Mouse (Mus musculus): ENCODE data around the gene Olfr765.

Olfr765 gene

GRCm38 (mm10) chr10:129049898-129050297, at the start of gene Olfr765:
TSS of gene Olfr765 (minus strand) at chr10:129049998.

DNA sequence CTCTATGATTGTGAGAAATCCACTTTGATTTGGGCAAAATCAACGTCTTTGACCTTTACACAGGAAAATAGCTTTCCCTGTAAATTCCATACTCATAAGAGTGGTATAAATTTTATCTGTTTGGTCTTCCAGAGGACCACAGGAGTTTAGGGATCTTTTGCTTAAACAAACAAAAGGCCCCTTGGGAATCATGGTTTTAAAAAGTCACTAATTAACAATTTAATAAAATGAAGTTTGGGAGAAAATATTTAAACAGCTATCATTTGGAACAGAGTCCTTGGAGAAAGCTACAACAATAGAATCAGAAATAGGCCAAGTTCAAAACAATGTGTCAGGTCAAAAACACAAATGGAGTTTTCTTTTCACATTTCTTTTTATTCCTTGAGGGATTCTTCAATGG, 49.5 kb upstream of the Olfr765 start, which contains the start of gene Olfr768:
Olfr768 (minus strand) TSS at position 101 of the 400 bp plus-strand sequence.
- WGBS: 78% methylated on average over 1 of the region's 1 CpGs

GRCm38 (mm10) chr10:129082810-129083209, 33.0 kb upstream of the Olfr765 start, which contains the start of gene Olfr767:
TSS of gene Olfr767 (minus strand) at chr10:129082910.

GRCm38 (mm10) chr10:129068877-129069276, 19.1 kb upstream of the Olfr765 start, which contains the start of gene Olfr766-ps1:
TSS of gene Olfr766-ps1 (minus strand) at chr10:129068977.
- WGBS: 50% methylated on average over 2 of the region's 2 CpGs

GRCm38 (mm10) chr10:129039796-129040195, 10.0 kb downstream of the Olfr765 start, which contains the start of gene Olfr764-ps1:
TSS of gene Olfr764-ps1 (minus strand) at chr10:129039896.
- 75% methylated on average over 3 of the region's 3 CpGs for WGBS

- 89% methylated on average over 2 of the region's 2 CpGs for WGBS
These were observed 21.5 kb downstream of the Olfr765 start for GRCm38 (mm10) chr10:129028343-129028742.

DNA sequence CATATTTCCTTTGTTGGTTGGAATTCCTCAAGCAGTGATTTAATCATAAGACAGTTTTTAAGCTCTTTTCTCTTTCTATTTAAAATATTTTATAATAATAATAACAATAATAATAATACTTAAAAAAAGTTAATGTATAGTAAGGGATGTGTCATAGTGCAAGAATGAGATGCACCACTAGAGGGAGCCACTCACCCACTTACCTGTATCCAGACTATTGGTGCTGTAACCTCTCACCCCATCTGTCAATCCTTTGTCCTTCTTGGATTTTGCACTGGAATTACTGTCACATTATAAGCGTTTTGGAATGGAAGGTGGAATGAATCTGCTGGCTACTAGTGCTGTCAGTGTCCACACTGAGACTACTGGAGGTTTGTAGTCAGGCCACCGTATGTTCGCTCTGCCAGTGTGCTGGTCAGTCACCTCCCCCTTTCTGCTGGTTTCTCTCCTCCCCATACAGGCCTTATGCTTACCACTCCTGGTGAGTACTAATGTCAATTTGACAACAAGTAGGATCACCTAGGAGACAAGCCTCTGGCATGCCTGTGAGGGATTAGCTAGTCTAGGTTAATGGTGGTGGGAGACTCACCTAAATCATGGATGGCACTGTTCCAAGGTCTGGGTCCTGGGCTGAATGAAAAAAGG, 23.7 kb downstream of the Olfr765 start:
- WGBS: 62% methylated on average over 3 of the region's 3 CpGs

DNA sequence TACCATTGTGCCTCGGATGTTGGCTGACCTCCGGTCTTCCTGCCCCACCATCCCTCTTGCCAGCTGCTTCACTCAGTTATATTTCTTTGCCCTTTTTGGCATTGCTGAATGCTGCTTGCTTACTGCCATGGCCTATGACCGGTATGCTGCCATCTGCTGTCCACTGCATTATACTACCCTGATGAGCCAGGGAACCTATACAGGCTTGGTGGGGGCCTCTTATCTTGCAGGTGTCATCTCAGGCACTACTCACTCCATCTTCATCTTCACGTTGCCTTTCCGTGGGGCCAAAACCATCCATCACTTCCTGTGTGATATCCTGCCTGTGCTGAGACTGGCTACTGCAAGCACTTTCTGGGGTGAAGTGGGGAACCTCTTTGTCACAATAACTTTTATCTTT, 38.3 kb downstream of the Olfr765 start:
- 72% methylated on average over 2 of the region's 5 CpGs for WGBS

DNA sequence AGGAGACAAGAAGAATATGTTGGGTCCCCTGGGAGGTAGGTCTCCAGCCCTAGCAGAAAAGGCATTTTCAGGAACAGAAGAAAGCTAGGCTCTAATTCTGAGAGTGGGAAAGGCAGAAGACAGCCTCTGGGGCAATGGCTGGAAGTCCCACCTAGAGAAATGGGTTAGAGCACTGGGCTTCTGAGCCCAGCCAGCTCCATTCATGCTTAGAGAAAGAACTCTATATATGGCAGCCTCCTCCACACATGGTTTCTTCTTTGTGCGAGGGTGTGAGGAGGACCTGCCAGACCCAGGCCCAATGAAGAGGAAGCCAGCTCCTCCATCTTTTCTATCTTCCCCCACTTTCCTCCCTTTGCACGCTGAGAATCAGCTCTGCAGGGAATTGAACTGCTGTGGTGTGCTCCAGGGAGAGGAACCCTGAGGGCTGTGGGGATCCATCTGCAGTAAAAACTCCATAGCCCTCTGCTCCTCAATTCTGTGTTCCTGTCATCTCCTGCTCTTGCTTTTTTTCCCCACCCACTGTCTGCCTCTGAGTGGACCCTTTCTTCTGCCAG, 39.4 kb downstream of the Olfr765 start, which contains the start of gene Olfr763:
Olfr763 (plus strand) TSS at position 504 of the 554 bp plus-strand sequence.
- WGBS: 49% methylated on average over 2 of the region's 2 CpGs

GRCm38 (mm10) chr10:129004032-129004920, 45.5 kb downstream of the Olfr765 start:
- 77% methylated on average over 14 of the region's 14 CpGs for WGBS

DNA sequence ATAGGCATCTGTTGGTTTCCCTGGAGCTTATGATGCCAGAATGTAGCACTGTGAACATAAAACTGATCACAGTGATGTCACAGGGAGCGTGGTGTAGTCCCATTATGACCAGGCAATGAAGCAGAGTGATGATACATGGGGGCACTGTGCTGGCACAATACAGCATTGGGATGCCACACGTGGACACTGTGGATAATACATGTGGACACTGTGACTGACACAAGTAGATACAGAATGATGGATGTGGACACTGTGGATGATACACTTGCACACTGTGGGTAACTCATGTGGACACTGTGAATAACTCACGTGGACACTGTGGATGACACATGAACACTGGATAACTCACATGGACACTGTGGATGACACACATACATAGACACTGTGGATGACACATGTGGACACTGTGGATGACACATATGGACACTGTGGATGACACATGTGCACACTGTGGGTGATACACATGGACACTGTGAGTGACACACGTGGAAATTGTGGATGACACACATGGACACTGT, 53.2 kb downstream of the Olfr765 start:
- 80% methylated on average over 4 of the region's 4 CpGs for WGBS

GRCm38 (mm10) chr10:128995796-128996195, 54.0 kb downstream of the Olfr765 start:
- 97% methylated on average over 1 of the region's 1 CpGs for WGBS
